ENCODE assay signal across 12 mouse cellular contexts in genomic region chr1:82820179-82820578, GRCm38 (mm10). TPM values are rescaled to one million over a fixed set of nuclear protein-coding genes. Genes with fewer than 3 reads are reported as not detected.
DNase-seq lines count a peak whose midpoint lies in the region; ATAC-seq and TF ChIP-seq lines count a peak whose summit lies in the region.
"Had no signal": no experiment of that assay in that cellular context is flagged by ENCODE, and none has a peak within 500 bp of the region (broad histone marks: within the 10 kb centered on the region; RNA-seq: fewer than 3 reads in every experiment).

No protein-coding gene starts in this region.

- no peaks in the 10 kb centered on the region for H3K36me3 ChIP-seq in kidney, embryonic 15.5 days
- H3K36me3 ChIP-seq in ES-Bruce4 (ENCODE audit: control insufficient read depth, insufficient read depth, low read length, poor library complexity, severe bottlenecking), result no peaks in the 10 kb centered on the region
- no peaks in the 10 kb centered on the region for H3K36me3 ChIP-seq in hindbrain, postnatal 0 days (ENCODE audit: insufficient read depth, low read length)

- 61% methylated on average over 15 of the region's 15 CpGs for WGBS in kidney, embryonic 15.5 days
- WGBS in hindbrain, postnatal 0 days, result 62% methylated on average over 15 of the region's 15 CpGs

- no peak overlapping the region for H3K4me3 ChIP-seq in kidney, embryonic 15.5 days (replicated peaks)
- H3K4me3 ChIP-seq in ES-Bruce4 (ENCODE audit: low read depth, low read length), result peak overlapping the region; percentile 67
- H3K4me3 ChIP-seq in hindbrain, postnatal 0 days (ENCODE audit: low read length), result no peak overlapping the region

- ATAC-seq in kidney, embryonic 15.5 days (replicated peaks; ENCODE audit: low FRiP score), result peak; percentile 44; the same call in 1 of the 2 replicates
- no peak for ATAC-seq in hindbrain, postnatal 0 days

- H3K27ac ChIP-seq in kidney, embryonic 15.5 days, result no peak overlapping the region
- H3K27ac ChIP-seq in ES-Bruce4 (ENCODE audit: insufficient read depth, low read length), result peak overlapping the region; percentile 97
- H3K27ac ChIP-seq in hindbrain, postnatal 0 days, result no peak overlapping the region

- no peaks in the 10 kb centered on the region for H3K27me3 ChIP-seq in kidney, embryonic 15.5 days
- H3K27me3 ChIP-seq in ES-Bruce4 (ENCODE audit: control insufficient read depth, insufficient read depth, low read length, poor library complexity, severe bottlenecking), result no peaks in the 10 kb centered on the region
- no peaks in the 10 kb centered on the region for H3K27me3 ChIP-seq in hindbrain, postnatal 0 days (ENCODE audit: insufficient read depth, low read length)

- peak; percentile 27; the same call in 1 of the 2 replicates for TF ChIP-seq EP300 in ES-Bruce4 (IDR thresholded peaks at IDR 0.05; ENCODE audit: insufficient read depth, low read depth, low read length)

- H3K9ac ChIP-seq in kidney, embryonic 15.5 days, result no peak overlapping the region
- peak overlapping the region; percentile 16; the same call in 1 of the 2 replicates for H3K9ac ChIP-seq in ES-Bruce4 (ENCODE audit: low read depth, poor library complexity, severe bottlenecking)
- H3K9ac ChIP-seq in hindbrain, postnatal 0 days (replicated peaks; ENCODE audit: low read length), result no peak overlapping the region

- no peaks in the 10 kb centered on the region for H3K9me3 ChIP-seq in kidney, embryonic 15.5 days (replicated peaks)
- H3K9me3 ChIP-seq in ES-Bruce4 (replicated peaks; ENCODE audit: control insufficient read depth, insufficient read depth, low read length, poor library complexity, severe bottlenecking), result no peaks in the 10 kb centered on the region
- no peaks in the 10 kb centered on the region for H3K9me3 ChIP-seq in hindbrain, postnatal 0 days (ENCODE audit: low read length)

- H3K4me1 ChIP-seq in kidney, embryonic 15.5 days, result peaks cover 17% of the 10 kb centered on the region
- peaks cover 4% of the 10 kb centered on the region for H3K4me1 ChIP-seq in ES-Bruce4 (ENCODE audit: control insufficient read depth, insufficient read depth, low read length)
- H3K4me1 ChIP-seq in hindbrain, postnatal 0 days (ENCODE audit: insufficient read depth, low read length), result no peaks in the 10 kb centered on the region

- H3K4me2 ChIP-seq in kidney, embryonic 15.5 days, result no peak overlapping the region
- H3K4me2 ChIP-seq in hindbrain, postnatal 0 days (ENCODE audit: low read depth, low read length), result no peak overlapping the region

- DNase-seq in kidney, adult 8-10 months, result no peak
- DNase-seq in R1 (ENCODE audit: low read depth, low spot score), result peak; percentile 79
- DNase-seq in liver, result peak; percentile 94
- no peak for DNase-seq in right cerebral cortex, postnatal 4 days
- no peak for DNase-seq in hindbrain, postnatal 0 days (ENCODE audit: low spot score)
- DNase-seq: cerebellum, postnatal 25 days; lung, postnatal 10 days; thymus, adult 2 months had no signal

- no peak for TF ChIP-seq CTCF in ES-Bruce4 (IDR thresholded peaks at IDR 0.05; ENCODE audit: low read depth, low read length)
- no peak for TF ChIP-seq CTCF in hindbrain, postnatal 0 days (IDR thresholded peaks at IDR 0.05; ENCODE audit: low read depth)

- no peak for TF ChIP-seq POLR2A in ES-Bruce4 (IDR thresholded peaks at IDR 0.05; ENCODE audit: insufficient read depth, low read length)

RNA-seq across cellular contexts. Expression of gene Agfg1, which starts 19.1 kb away (rescaled TPM):
- polyA plus RNA-seq in kidney, embryonic 15.5 days (2015; fragmentation: Nextera tagmentation; extraction: Ambion mirVana), result 29.7 and 33.0 TPM in 2 replicates
- polyA plus RNA-seq in ES-Bruce4 (2011; ENCODE audit: insufficient read depth, insufficient read length, low read depth, missing spikeins), result 124 and 133 TPM in 2 replicates
- total RNA-seq in hindbrain, postnatal 0 days (2014; rRNA removed), result 88.2 and 98.6 TPM in 2 replicates
- 20.7 TPM in 2 replicates for polyA plus RNA-seq in hindbrain, postnatal 0 days (2015; fragmentation: Nextera tagmentation; extraction: Ambion mirVana)

RNA-seq across cellular contexts. Expression of gene Gm47791, which starts 49.1 kb away (rescaled TPM):
- not detected in 2 replicates for polyA plus RNA-seq in kidney, embryonic 15.5 days (2015; fragmentation: Nextera tagmentation; extraction: Ambion mirVana)
- polyA plus RNA-seq in ES-Bruce4 (2011; ENCODE audit: insufficient read depth, insufficient read length, low read depth, missing spikeins), result not detected in 2 replicates
- total RNA-seq in hindbrain, postnatal 0 days (2014; rRNA removed), result not detected in 2 replicates
- polyA plus RNA-seq in hindbrain, postnatal 0 days (2015; fragmentation: Nextera tagmentation; extraction: Ambion mirVana), result not detected in 2 replicates
- total RNA-seq: neutrophil, adult 5-6 weeks had no signal
- polyA plus RNA-seq: kidney, embryonic 16.5 days; thymus, adult 2 months had no signal

RNA-seq across cellular contexts. Expression of gene Tm4sf20, which starts 51.9 kb away (rescaled TPM):
- 1.7 and 2.7 TPM in 2 replicates for polyA plus RNA-seq in kidney, embryonic 15.5 days (2015; fragmentation: Nextera tagmentation; extraction: Ambion mirVana)
- polyA plus RNA-seq in ES-Bruce4 (2011; ENCODE audit: insufficient read depth, insufficient read length, low read depth, missing spikeins), result not detected in 2 replicates
- not detected in 2 replicates for total RNA-seq in hindbrain, postnatal 0 days (2014; rRNA removed)
- polyA plus RNA-seq in hindbrain, postnatal 0 days (2015; fragmentation: Nextera tagmentation; extraction: Ambion mirVana), result not detected in 2 replicates
- total RNA-seq: neutrophil, adult 5-6 weeks had no signal

Comparison
In these comparisons a context has a peak if more than half of its experiments do, and no peak if none do; other contexts are left out.
1. DNase-seq: peak in R1 (single experiment) and liver (single experiment); none in kidney, adult 8-10 months (0 of 2), right cerebral cortex, postnatal 4 days (single experiment) and hindbrain, postnatal 0 days (single experiment).